Mouse (Mus musculus) retina, postnatal 1 day (tissue): ENCODE data around the gene Gm28230.

Experiments used
- DNase-seq: peaks from one replicate; pipeline ENCODE4 v3.0.0-alpha.2; 2012

The Gm28230 gene

DNA sequence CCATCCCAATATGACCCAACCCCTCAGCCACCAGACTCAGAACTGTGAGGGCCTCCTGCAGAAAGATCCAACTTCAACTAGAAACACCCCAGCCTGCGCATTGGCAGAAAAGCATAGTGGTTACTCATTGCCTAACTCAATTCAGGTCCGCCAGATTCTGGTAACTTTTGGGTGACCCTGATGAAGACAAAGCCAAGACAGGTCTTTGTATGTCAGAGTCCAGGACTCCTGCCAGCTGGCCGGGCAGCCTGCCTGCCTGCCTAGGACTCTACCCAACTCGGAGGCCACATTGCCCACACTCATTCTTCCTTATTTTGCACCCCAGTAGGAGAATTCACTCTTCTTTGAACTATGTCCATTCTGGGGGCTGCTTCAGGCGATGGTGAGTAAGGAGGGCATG, at the start of gene Gm28230:
Gene Gm28230 (plus strand): TSS at position 178 of the 400 bp plus-strand sequence.
- no peak for DNase-seq

DNA sequence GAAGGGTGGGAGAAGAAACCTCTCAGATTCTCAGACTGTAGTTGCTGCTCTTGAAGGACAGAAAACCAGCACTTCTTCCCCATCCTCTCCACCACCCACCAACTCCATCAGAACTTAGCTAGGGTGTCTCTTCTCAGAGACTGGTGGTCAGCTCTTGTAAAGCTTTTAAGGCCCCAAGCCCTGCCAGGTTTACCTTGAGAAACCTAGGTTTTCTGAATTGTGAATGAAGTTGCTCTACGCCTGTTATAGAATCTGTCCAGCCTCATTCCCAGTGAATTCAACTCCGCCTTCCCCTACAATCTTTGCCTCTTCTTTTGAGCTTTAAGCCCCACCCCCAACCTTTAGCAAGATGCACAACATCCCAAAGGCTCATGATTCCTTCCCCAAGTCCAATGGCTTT, 49.4 kb upstream of the Gm28230 start:
- DNase-seq, result no peak

DNA sequence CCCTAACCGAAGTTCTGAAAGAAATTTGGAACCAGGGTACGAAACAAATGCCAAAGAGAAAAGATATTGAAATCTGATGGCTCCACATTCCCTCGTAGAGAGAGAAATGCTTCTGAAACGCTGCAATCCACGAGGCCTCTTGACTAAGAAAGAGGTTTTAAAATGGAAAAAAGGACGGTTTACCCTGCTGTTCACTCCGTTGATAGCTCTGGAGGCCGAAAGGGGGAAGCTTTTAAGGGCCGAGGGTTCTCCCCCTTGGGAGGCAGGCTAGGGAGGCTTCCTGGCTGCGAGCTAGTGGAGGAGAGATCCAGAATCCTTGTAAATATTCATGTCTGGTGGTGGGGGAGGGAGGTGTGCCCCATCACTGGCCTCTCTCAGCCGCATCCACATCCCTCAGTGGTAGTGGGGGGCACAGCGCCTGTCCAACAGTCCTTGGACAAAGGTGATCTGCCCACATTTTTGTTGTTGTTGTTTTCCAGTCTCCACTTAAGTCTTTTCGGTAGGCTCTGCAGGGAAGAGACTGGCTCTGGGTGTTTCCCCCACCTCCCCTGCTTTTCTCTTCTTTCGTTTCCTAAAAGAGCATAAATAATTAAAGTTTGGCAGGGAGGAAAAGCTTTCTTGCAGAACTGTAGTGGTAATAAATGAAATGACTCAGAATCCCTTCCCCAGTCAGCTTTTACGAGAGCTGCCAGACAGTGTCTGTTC, 47.5 kb upstream of the Gm28230 start, which contains the start of gene Hoxd11:
Gene Hoxd11 (plus strand): TSS at position 667 of the 705 bp plus-strand sequence.
- no peak for DNase-seq

DNA sequence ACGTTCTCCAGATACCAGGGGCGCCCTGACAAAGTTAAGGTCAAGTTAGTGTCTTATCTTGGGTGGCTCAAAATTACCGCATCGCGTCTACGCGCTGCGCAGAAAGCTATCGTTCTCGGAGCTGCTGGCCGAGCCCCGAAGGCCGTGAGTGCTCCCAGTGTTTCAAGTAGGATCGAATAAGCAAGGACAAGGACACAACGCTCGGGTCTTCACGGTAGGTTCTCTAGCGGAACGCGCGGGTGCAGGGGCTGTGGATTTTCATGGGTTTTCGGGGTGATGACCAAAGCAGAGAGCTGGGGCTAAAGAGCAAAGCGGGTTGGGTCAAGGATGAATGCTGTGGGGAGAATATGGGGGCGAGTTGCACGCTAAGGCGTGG, 46.9 kb upstream of the Gm28230 start:
- no peak for DNase-seq

DNA sequence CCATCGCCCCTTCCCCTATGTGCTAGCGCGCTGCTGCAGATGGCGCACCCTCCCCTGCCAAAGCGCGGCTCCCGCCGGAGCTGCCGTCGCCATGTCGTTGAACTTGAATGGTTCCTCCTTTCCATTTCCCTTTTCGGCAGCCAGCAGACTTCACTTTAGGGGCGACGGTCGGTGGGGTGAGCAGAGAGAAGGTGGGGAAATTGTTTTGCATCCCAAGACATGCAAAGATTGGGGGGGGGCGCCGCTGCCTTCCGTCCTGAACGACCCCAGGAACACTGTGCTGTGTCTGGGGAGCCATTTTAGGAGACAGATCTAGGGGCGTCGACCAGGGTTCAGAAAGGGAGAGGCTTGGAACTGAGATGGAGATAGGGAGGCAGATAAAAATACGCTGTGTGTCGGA, 46.5 kb upstream of the Gm28230 start:
- DNase-seq, result no peak

DNA sequence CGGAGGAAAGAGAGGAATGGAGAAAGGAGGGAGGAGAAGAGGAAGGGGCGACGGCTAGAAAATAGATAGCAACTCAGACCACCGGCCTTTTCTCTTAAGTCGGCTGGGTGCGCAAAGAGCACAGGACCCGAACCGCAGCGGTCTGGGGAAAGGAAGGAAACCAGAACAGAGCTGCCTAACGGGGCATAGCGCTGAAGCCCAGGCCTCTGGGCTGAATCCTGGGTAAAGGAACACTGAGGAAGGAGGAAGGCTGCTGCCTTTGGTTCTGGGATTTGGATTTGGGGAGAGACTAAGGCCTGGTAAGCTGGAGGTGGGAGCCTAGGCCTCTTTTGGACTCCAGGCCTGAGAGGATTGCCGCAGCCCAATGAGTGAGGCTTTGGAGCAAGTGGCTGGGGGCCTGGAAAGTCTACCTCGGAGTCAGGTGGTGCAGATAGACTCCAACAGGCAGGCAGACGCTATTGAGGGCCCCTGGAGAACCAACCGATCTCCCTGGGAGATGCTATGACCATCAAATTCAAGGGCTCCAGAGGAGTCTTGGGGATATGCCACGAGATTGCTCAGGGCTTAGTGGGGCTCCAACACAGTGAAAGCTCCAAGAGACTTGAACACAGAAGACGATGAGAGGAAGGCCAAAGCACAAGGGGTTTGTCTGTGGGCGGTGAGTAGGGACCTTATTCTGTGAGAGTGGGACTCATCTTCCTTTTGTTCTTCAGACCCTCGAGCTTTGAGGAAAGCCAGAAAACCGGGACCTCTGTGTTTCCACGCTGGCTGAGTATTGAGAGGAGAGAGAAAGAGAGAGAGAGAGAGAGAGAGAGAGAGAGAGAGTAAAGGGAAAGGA, 45.7 kb upstream of the Gm28230 start:
- no peak for DNase-seq

DNA sequence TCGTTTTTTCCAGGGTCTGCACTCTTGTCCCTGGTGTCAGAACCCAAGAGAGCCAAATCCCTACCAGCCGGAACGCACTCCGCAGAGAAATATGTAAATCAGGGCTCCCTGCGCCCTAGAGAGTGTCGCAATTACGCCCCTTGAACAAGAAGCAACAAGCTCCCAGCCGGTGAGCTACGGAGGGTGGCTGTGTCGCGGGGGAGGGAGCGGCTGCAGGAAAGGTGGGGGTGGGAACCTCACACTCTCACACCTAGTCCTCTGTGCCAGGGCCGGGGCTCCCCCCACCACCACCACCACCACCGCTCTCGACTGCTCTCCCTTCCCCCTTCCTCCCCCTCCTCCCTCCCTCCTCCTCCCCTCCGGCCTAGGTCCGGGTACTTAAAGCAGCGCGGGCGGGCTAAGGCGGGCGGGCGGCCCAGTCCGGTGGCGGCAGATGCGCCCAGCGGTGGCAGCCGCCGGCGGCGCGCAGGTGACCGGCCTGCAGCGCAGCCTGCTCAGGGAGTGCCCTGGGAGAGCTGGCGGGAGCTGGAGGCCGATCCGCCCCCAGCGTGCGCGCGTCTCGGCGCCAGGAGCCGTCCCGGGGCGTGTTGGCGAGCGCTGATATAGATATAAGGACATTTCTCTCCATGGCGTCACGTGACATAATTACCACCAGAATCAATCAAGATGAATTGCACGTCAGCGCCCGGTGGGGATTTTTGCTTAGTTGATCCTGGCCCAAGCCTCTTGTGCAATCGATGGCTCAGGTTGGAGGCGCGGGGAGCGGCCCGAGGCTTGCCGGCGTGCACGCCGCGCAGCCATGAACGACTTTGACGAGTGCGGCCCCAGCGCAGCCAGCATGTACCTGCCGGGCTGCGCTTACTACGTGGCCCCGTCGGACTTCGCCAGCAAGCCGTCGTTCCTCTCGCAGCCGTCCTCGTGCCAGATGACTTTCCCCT, 44.7 kb upstream of the Gm28230 start:
- DNase-seq, result no peak

DNA sequence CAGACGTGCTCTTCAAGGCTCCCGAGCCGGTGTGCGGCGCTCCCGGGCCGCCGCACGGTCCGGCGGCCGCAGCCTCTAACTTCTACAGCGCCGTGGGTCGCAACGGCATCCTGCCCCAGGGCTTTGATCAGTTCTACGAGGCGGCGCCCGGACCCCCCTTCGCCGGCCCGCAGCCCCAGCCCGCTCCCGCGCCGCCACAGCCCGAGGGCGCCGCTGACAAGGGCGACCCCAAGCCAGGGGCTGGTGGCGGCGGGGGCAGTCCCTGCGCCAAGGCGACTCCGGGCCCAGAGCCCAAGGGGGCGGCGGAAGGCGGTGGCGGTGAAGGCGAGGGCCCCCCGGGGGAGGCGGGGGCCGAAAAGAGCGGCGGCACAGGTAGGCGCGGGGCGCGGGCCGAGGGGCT, 43.7 kb upstream of the Gm28230 start:
- DNase-seq, result no peak

DNA sequence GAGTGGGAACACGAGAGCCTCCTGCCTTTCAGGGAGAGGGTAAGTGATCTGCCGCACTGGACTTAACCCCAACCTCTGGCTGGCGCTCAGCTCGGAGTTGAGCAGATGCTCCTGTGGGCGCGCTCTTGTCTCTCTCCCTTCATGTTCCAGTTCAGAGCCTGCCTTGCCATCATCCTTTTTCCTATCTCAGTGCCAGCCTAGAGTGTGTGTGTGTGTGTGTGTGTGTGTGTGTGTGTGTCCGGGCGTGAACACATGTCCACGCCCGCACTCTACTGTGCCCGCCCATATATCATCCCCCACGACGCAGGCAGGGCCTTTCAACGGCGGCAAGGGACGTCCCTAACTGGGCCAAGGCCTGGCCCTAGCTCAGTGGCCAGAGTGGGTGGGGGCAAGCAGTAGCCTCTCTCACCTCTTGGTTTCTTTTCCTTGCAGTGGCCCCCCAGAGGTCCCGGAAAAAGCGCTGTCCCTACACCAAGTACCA, 43.0 kb upstream of the Gm28230 start:
- DNase-seq, result no peak

DNA sequence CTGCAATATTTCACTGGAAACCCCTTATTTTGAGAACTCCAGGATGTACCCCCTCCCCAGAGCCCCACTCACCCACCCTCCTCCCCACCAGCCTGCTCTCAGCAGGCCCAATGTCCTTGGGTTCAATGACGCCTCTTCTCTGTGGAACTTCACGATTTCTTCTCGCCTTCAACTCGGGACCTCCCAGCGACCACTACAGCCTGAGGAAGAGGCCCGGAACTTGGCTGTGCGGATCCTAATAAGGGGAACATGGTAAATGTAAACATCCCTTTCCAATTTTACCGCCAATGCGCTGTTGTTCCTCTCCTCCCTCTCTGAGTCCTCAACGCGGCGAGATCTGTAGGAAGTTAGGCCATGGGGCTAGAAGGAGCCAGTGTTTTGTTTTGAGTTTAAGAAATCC, 42.4 kb upstream of the Gm28230 start:
- no peak for DNase-seq

DNA sequence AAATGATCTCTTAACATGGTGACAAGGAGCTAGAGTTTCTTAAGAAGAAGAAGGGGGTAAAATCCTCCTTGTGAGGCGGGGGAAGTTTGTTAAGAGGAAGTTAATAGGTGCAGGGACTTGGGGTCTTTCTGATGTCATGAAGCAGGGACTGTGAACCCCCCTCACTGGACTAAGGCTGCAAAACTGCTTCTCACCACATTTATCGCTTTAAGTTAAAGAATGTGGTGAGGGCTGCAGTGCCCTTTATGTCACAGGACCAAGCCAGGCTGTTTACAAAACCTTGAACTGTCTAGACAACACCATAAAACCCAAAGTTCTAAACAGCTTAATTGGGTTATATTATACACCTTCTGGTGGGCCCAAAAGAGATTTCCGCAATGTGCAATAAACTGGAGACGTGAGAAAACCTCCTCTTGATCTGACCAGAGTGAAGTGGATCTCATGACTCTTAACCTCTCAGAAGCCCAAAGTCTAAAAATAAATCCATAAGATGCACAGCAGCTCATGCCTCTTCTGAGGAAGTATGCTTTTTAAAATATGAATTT, 41.4 kb upstream of the Gm28230 start:
- no peak for DNase-seq

DNA sequence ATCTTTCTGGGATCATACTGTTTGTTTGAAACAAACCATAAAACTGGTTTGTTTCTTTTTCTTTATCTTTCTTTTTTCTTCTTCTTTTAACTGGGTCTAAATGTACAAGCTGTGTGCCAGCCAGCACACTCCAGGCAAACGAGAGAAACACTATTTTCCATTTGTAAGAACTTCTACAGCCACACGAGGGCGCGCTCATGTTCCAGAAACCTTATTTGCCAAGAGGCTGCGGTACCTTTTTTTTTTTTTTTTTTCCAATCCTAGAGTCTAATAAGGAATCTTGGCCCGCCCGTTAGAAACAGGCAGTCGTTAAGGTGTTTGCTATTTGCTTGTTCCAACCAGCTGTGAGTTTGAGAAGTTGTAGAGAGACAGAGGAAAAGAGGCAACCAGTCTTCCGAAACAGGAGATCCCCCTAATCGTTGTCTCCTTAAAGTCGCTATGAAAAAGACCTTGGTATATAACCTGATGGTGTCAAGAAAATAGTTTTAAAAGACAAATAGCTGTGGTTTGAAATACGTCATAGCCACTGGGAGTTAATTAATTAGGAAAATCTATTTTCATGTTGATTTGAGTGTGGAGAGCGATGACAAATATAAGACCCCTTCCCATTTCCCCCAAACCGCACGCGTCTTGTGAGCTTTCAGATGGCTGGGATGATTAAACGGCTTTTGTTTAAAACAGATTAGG, 40.1 kb upstream of the Gm28230 start:
- DNase-seq, result peak; percentile 83

DNA sequence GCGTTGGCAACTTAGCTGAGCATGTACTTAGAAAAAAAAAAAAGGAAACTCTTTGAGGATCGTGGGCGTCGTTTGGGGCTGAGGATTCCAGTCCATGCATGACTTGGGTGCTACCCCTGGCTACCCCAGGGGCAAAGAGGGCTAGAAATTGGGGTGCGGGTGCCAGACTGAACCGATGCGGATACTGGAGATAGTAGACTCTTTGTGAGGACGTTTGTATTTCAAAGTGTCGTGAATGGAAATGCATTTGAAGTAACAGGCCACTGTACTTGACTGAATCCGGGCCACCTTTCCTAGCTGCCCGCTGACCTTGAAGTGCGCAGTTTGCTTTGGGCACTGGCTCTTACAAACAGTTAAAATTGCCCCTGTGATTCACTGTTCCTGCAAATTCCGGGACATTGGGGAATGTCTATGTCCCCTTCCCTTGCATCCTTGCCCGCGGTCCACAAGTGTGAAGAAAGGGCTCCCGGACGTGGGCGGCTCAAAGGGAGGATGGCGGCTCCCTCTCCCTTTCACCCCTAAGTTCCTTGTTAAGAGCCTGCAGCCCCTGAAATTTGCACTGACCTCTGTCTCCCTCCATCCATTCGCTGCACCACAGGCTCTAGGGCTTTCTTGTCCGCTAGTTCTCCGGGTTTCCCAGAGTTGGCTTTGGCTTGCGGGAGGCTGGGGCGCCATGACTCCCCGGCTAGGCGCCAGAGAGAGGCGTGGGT, 39.4 kb upstream of the Gm28230 start:
- DNase-seq, result no peak

DNA sequence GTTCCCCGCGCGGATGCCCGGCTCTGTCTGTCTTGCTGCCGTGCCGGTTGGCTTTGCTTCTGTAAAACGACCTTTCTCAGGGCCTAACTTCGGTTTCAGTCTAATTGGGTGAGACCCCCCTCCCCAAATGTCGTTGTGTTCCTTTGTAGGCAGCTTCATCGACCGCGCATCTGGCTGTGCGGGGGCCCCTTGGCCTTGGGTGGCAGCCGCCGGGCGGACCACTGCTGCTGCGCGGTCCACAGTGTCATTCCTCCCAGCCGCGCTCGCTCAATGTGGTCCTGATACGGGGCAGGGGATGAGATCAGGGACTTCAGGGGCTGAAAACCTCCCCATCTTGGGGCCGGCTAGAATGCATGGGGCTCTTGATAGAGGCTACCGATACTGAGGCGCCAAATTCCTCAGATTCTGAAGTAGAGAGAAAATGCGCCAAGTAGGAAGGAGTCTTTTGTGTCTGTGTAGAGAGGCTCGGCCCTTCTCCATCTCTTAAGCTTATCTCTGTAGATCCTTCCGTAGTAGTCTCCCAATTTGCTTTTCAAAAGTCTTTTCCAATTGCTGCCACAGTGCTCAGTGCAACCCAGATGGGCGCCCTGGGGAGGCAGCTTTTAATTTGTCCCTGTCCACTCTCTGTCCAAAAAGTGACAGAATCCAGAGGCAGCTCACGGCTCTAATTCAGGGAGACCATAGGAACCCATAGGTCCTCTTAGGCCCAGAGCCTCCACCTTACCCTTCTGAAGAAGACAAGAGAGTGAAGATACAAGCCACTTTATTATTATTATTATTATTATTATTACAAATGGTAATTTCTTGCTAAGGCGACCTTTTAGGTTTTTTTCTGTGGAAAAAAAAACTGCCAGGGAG, 38.6 kb upstream of the Gm28230 start:
- no peak for DNase-seq

DNA sequence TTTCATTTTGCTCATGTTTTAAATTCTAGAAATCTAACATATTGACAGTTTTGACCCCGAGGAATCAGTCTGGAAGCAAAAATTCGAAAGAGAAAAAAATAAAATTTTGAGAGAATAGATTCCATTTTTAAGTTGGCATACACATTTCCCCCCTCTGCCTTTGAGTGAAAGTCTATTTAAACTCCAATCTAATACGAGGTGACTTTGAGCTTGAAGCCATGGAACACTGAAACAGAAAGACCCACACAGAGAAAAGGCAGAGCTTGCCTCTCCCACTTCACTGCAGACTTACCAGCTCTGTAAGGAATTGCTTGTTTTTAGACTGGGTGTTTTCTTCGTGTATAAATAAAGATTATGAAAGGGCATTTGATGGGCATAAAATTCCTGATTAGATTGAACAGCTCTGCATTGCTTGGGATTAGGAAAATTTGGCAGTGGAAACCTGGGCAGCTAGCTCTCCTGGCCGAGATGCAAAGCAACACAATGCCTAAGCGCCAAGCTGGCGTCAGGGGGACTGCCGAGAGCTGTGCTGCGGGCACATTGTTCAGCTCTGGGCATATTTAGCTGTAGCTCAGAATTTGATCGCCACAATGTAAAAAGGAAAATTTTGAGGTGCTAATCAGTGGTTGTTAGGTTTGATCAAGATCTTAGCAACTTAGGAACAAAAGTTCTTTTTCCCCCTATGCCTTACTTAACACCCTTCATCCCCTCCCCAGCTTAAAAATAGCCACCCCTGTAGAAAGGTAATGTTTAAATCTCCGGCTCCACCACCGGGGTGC, 37.5 kb upstream of the Gm28230 start:
- DNase-seq, result no peak

DNA sequence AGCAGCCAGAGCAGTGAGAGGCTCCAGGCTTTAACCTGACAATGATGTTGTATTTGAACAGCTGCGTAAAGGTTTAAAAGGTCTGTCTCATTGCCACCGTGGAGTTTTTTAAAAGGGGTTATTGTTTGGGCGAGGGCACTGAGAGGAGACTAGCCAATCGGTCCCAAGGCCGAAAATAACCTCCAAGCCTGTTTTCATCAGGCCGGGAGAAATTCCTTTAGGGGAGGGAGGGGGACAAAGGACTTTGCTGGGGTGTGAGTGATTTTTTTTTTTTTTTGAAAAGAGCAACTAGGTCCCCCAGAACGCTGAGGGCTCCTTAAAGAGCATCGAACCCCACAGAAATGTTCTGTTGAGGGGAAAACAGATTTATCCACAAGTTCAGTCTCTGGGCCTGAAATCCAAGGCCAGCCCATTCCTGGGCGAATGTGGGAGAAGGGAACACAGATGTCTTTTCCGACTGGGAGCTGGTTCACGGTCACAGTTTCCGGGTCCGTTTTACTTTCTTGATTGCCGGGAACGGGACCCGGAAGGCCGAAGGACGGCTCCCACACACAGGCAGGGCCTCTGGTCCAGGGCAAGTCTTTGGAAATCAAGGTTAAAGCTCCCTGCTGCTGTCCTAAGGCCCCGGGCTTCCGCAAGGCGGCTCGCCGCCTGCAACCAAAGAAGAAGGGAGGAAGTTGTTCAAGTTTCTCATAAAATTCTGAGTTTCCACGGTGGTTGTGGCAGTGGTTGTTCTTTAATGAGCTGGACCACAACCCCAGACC, 36.8 kb upstream of the Gm28230 start:
- no peak for DNase-seq

DNA sequence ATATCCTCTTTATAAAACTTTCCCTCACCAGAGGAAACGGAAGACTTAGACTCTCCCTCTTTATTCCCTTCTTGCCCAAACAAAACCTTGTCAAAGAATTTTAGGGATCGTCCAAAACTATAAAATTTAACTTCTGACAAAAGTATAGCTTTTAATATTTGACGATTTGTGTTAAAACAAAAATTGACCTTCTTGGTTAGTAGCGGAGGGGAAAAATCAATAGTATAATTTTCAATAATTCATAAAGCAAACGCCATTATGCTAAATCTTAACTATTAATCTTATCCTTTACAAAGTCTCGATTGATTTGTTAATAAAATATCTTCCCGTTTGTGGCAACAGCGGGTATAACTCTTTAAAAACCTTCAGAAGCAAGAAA, 36.2 kb upstream of the Gm28230 start:
- no peak for DNase-seq

DNA sequence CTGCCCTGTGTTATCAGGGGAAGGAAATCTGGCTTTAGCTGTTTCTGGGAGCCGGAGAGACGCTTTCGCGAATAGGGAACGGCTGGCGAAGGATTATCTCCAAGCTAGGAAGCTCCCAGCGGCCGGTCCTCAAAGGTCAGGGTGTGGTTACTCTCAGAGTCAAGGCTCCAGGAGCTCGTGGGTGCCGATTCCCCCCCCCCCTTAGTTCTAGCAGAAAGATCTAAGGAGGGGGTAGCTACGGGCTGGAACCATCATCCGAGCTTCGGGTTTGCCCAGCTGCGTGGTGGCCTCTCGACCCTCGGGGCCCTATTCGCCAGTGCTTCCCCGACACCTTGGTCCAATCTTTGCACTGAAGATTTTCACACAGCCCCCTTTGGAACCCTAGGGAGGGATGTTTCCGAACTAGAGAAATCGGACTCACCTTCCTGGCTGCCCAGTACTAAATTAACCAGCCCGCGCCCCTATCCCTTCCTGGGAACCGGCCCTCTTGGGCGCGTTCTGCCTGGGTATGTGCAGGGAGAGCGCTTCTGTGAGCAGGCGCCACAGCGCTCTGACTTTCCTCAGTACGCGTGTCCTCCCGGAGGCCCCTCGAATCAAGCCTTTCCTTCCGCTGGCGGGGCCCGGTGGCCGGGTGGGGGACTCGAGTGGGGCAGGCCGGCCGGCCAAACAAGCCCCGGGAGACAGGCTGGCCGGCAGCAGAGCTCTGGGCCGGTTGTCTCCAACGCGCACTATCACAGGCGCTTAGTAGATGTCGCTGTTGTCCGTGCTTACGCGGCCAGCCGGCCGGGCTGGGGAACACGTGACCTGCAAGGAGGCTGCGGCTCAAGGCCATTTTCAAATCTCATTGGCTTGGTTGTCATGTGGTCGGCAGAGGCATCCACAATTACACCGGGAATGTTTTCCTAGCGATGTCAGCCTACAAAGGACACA, 35.2 kb upstream of the Gm28230 start, which contains the start of gene Hoxd10:
Gene Hoxd10 (plus strand): TSS at position 903 of the 930 bp plus-strand sequence.
- DNase-seq, result peak; percentile 79
